Mouse (Mus musculus): ENCODE measurements around the gene Acaca. TPM values are rescaled to one million over a fixed set of nuclear protein-coding genes. Genes with fewer than 3 reads are reported as not detected.

The Acaca gene
- polyA plus RNA-seq, 1 experiment = 0.41 TPM

DNA sequence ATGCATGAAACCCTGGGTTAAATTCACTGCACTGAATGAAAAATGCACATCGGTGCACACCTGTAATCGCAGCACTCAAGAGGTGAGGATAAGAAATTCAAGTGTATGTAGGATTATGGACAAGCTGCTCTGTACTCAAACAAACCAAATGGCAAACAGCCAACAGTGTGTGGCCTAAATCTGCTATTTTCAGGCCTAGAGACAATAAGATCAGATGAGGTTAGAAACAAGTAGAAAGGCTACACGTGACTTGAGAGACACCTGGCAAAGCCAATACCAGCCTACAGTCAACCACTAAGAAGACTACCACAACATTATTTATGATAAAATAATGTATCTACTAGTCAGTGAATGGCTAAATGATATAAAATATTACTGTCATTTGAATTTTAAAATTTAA, 310.9 kb downstream of the Acaca start:
- Histone ChIP-seq H3K9me3 (ENCODE audit: control insufficient read depth, low read length) (no peaks in the 10 kb centered on the region), H3K27me3 (ENCODE audit: control insufficient read depth) (no peaks in the 10 kb centered on the region), H3K36me3 (ENCODE audit: control insufficient read depth) (peaks cover 56% of the 10 kb centered on the region), H3K4me1 (ENCODE audit: control insufficient read depth) (peaks cover 27% of the 10 kb centered on the region), H3K4me3 (replicated peaks) (no peak overlapping the region)
- TF ChIP-seq TAL1 (IDR thresholded peaks at IDR 0.05; ENCODE audit: low read length) (no peak), GATA1 (IDR thresholded peaks at IDR 0.05; ENCODE audit: low read length) (no peak)

DNA sequence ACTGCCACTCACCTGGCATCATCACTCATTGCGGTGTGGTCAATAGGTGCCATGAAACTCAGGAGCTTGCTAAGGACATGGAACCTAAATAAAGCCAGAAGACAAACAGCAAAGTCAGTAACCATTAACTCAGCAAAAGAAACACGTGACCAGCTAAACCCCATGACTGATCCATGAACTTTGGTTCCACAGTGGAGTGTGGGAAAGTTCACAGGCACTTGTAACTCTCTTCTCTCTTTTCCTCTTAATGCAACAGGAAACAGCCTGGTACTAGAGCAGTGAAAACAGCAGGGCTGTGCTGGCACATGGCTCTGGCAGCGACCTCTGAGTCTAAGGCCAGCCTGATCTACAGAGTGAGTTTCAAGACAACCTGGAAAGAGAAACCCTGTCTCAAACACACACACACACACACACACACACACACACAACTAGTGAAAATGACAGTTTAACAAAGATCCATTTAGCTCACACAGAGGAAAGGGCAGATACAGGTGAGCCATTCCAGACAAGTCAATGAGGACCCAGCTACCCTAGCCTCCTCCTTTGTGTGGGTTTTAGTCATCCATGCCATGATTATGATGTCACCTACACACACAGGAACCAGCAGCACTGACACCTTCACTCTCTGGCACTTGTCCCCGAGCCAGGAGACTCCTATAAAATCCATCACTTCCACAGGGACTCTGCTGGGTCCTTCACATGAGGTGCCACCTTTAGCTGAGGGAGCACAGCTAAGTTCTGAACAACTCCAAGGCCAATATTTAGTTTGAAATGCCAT, 313.3 kb downstream of the Acaca start:
- Histone ChIP-seq H3K36me3 (ENCODE audit: control insufficient read depth) (peaks cover 54% of the 10 kb centered on the region), H3K9me3 (ENCODE audit: control insufficient read depth, low read length) (no peaks in the 10 kb centered on the region), H3K4me3 (replicated peaks) (no peak overlapping the region), H3K27me3 (ENCODE audit: control insufficient read depth) (no peaks in the 10 kb centered on the region), H3K4me1 (ENCODE audit: control insufficient read depth) (peaks cover 12% of the 10 kb centered on the region)
- TF ChIP-seq TAL1 (IDR thresholded peaks at IDR 0.05; ENCODE audit: low read length) (no peak), GATA1 (IDR thresholded peaks at IDR 0.05; ENCODE audit: low read length) (no peak)

Other genes with a start within 250 kb of the Acaca start
- 0.05 TPM in 2 replicates for gene Ddx52, start 187.6 kb upstream of the Acaca start, polyA plus RNA-seq (2012)
- gene Synrg, start 165.2 kb upstream of the Acaca start, polyA plus RNA-seq (2012) = 0.24 and 0.28 TPM in 2 replicates
- not detected in 2 replicates for gene Dusp14, start 60.4 kb upstream of the Acaca start, polyA plus RNA-seq (2012)
- 0.05 and 0.15 TPM in 2 replicates for gene Tada2a, start 72 bp upstream of the Acaca start, polyA plus RNA-seq (2012)
- not detected in 2 replicates for gene Gm11437, start 37.8 kb downstream of the Acaca start, polyA plus RNA-seq (2012)

Measured in erythroblast, embryonic 14.5 days (primary cell).